Mouse (Mus musculus) thymus, postnatal 36 days (tissue): ENCODE data around the gene Ccl25.
"Not testable (repeated sequence)": the region's sequence is repeated elsewhere in the genome, so short reads cannot be mapped to it uniquely, and the experiment has no call there.

Source experiments
- DNase-seq, 2 experiments: peaks; one replicate each; pipeline ENCODE4 v3.0.0; 2022; ENCODE audit warnings: mixed read lengths in 2 of 2

Ccl25 gene

GRCm38 (mm10) chr8:4347661-4348060, 22.7 kb downstream of the Ccl25 start:
- no peak for DNase-seq

GRCm38 (mm10) chr8:4348275-4348674, 23.3 kb downstream of the Ccl25 start:
- DNase-seq, result no peak

DNA sequence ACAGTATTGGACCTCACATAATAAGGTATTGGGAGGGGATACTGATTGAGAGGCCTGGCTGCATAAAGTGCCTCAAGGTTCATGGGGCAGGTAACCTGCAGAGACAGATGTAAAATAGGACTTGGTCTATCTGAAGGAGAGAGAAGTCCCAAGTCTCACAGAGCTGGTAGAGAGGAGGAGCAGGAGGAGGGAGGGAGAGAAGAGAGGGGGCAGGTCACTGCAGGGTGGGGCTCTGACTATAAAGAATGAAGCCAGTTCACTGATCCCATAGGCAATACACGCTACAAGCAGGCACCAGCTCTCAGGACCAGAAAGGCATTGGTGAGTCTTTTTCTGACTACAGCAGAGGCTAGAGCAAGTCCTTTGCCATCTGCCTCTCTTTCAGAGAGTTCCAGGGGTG, 24.3 kb downstream of the Ccl25 start:
- DNase-seq, result no peak

DNA sequence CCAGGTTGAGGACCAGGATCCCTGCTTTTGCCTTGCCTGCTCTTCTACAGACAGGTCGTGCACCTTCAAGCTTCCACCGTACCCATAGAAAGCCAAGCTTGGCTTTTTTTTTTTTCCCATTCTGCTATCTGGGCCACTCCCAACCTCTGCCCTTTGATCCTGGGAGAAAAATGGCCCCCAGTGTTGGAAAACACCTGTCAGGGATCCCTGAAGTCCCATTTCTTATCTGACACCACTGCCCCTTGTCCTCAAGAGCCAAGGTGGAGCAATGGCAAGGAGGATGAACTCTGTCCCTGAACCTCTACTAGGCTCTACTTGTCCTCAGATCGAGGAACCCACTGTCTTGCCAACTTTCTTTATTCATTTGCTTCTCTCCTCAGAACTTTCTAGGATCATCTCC, 25.6 kb downstream of the Ccl25 start:
- no peak for DNase-seq

DNA sequence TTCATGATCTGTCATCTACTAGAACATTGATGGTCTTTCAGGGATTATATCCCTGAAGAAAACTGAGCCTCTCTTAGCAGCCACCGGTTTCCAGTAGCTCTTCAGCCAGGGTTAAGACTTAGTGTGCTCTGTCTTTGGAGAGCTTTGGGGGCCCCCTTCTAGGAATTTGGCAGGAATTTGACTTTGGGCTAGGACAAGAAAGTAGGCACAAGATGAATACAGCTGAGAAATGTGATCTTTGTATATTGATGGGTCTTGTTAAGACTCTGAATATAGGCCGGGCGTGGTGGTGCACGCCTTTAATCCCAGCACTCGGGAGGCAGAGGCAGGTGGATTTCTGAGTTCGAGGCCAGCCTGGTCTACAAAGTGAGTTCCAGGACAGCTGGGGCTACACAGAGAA, 27.6 kb downstream of the Ccl25 start:
- not testable (repeated sequence) for DNase-seq

GRCm38 (mm10) chr8:4353741-4354140, 28.7 kb downstream of the Ccl25 start:
- no peak for DNase-seq

- no peak for DNase-seq
Measured at GRCm38 (mm10) chr8:4354516-4354915, 29.5 kb downstream of the Ccl25 start.

- no peak for DNase-seq
Measured at GRCm38 (mm10) chr8:4355455-4355854, 30.4 kb downstream of the Ccl25 start.

GRCm38 (mm10) chr8:4359362-4359761, 34.4 kb downstream of the Ccl25 start:
- DNase-seq, result no peak

DNA sequence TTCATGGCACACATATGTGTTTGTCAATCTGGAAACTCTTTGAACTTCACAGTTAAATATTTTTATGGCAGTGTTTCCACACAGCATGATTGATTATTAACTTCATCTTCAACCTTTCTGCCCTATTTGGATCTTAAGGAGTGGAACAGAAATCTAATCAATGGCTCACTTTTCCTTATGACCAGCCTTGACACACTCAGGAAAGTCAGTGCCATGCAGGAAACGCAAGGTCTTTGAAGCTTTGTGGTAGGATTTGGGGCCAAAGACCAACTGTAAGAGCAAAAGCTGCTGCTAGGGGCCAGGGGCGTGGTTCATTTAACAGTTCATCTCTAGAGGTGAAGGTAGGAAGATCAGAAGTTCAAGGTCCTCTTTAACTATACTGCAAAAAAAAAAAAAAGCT, 35.9 kb downstream of the Ccl25 start:
- no peak for DNase-seq

DNA sequence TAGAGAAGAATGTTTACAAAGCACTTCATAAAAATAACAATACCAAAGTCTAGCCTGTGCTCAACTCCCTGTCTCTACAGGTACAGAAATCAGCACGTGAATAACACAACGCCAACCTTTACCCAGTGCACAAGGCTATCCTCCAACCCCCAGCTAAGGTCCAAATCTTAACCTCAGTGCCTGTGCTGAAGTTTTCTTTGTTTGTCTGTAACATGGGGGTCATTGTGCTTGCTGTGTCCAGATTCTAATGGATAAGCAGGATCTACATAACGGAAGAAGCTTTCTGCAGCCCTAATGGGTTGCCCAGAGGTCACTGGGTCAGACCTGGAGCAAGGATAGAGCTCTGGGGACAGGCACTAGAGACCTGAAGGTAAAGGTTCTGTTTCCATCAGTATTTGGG, 41.2 kb downstream of the Ccl25 start:
- DNase-seq, result no peak

- DNase-seq, result no peak
Measured at GRCm38 (mm10) chr8:4367808-4368207, 42.8 kb downstream of the Ccl25 start.

- DNase-seq, result no peak
Measured at GRCm38 (mm10) chr8:4368470-4368869, 43.5 kb downstream of the Ccl25 start.

DNA sequence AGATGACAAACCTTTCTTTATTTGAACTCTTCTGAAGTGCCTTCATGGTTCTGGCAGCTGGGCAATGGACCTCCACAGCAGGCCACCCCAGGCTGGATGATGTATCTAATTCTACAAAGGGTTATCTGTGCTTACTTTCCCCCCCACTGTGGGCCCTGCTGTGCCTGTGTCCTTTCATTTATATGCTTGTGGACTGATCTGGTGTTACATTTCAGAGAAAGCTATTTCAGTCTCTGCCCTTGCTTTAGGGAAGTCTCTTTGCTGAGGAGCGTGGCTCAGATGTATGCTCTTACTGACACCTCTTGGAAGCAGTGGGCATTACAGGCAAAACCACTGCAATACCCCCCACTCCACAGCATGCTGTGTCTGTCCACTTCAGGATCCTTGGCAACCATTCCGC, 45.1 kb downstream of the Ccl25 start:
- DNase-seq, result peak; percentile 23 to 25

DNA sequence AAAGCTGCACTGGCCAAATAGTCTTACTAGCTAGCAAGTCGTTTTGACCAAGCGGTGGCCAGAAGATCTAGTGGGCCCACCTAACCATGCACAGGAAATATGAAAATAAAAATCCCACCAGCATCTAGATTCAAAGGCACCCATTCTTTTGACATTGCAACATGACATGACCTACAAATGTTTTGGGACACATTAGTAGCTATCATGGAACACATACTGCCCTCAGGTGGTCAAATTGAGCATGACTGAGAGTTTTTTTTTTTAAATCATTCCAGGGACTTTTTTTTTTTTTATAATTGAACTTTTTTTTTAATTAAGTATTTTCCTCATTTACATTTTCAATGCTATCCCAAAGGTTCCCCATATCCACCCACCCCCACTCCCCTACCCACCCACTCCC, 47.6 kb downstream of the Ccl25 start:
- DNase-seq, result no peak

DNA sequence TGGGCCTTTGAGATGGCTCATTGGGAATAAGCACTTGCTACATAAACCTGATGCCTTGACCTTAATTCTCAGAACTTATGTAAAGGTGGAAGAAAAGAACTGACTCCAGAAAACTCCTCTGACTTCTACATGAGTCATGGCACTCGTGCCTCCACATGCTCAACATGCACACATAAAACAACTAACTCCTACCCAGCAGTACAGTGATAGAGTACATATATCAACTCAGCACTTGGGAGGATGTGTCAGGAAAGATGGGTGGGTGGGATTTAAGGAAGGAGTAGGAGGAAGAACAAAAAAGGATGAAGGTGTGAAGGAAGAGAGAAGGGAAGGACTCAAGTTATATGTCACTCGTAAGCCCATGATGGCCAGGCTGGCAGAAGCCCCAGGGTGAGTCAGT, 76.4 kb downstream of the Ccl25 start:
- no peak for DNase-seq

DNA sequence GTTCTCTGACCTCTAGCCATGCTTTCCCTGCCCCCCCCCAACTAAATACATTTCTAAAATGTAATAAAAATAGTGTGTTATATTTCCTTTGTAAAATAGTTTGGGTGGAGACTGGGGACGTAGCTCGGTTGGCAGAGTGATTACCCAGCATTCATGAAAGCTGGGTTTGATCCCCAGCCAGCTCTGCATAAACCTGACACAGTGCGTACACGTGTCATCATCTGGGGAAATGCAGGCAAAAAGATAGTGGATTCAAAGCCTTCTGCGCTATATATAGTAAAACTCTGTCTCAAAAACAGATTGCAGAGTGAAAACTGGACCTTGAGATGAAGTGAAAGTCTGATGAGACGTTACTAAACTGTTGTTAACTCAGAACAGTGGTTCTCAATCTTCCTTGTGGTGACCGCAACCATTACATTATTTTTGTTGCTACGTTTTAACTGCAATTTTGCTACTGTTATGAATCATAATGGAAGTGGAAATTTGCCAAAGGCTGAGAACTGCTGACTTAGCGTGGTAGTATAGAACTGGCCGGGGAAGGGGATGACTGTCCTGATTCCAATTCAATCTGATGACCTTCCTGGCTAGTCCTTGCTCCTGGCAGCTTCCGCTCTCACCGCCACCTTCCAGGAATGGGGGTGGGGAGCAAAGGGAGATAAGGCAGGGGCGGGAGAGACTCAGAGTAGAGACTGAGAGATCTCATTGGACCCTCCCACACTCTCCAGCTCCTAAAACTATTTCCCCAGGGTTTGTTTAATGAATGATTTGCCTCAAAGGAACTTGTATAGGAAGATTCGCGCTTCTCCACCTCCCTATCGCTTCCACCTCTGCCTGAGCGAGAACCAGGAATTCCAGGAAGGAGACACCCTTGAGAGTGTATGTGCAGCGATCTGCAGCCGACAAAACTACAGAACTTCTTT, 79.2 kb downstream of the Ccl25 start:
- no peak for DNase-seq

- DNase-seq, result no peak
Measured at GRCm38 (mm10) chr8:4404880-4405261, 79.9 kb downstream of the Ccl25 start.

DNA sequence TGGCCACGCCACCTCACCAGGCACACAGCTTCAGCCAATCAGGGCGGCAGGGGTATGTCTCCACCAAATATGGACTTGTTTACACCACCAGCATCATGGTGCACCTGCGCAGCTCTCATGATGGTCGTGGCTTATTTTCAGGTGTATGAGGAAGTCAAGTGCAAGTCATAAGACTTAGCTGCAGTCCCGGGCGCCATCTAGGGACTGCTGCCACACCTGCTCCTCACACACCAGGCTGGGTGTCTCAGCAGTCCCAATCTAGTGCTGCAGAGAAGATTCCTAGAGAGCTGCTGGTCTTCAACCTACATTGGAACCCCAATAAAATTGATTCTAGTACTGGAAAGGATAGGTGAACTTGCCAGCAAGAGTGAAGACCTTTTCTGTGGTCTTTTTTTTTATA, 83.4 kb downstream of the Ccl25 start:
- not testable (repeated sequence) for DNase-seq
